Mouse (Mus musculus): ENCODE measurements around the gene Edn2. TPM values are rescaled to one million over a fixed set of nuclear protein-coding genes. Genes with fewer than 3 reads are reported as not detected.

Edn2 gene
- polyA plus RNA-seq, 1 experiment from 2014 or later, result not detected

Other genes with a start within 250 kb of the Edn2 start
- gene AL607142.1, start 96.2 kb upstream of the Edn2 start, polyA plus RNA-seq (2016; fragmentation: Nextera tagmentation; extraction: Ambion mirVana), result not detected in 2 replicates
- gene Foxo6, start 126.1 kb downstream of the Edn2 start, polyA plus RNA-seq (2016; fragmentation: Nextera tagmentation; extraction: Ambion mirVana), result not detected in 2 replicates
- gene Scmh1, start 244.1 kb downstream of the Edn2 start, polyA plus RNA-seq (2016; fragmentation: Nextera tagmentation; extraction: Ambion mirVana), result 35.8 and 38.5 TPM in 2 replicates

Measured in limb, embryonic 10.5 days (tissue).